Mouse (Mus musculus): ENCODE data around the gene Gsta2. TPM values are rescaled to one million over a fixed set of nuclear protein-coding genes. Genes with fewer than 3 reads are reported as not detected.
A peak's percentile ranks its signal among the peaks of the same experiment; 100 is the strongest.
"Not testable (repeated sequence)": the region's sequence is repeated elsewhere in the genome, so short reads cannot be mapped to it uniquely, and the experiment has no call there.

Gsta2 gene
- polyA plus RNA-seq, 1 experiment from 2014 or later, result 1.3 TPM

DNA sequence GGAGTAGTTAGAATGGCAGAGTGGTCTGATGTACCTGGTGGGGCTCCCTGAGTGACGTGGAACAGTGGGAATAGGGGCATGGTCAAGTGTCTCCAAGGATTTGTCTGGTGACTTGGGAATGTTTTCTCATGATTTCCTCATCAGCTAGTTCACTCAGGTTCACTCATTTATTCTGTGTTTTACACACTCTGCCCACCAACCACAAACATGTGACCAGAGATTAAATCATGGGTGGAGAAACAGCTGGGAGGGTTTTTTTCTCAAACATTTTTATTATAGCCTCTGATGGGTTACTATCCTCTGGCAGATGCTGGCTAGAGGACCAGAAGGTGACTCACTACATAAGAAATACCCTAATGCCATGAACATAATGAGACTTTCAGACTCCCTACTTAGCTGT is 57.4 kb downstream of the Gsta2 start:
- H3K4me2 ChIP-seq (ENCODE audit: low read depth, low read length), result no peak overlapping the region
- H3K27ac ChIP-seq (ENCODE audit: low read depth), result no peak overlapping the region
- H3K36me3 ChIP-seq (replicated peaks; ENCODE audit: insufficient read depth, low read length), result no peaks in the 10 kb centered on the region
- TF ChIP-seq EP300 (IDR thresholded peaks at IDR 0.05; ENCODE audit: low read depth) (no peak), CTCF (IDR thresholded peaks at IDR 0.05; ENCODE audit: low read depth) (no peak)
- no peak overlapping the region for H3K4me3 ChIP-seq (ENCODE audit: low read depth, low read length)
- H3K9me3 ChIP-seq (ENCODE audit: low read length), result no peaks in the 10 kb centered on the region
- no peak for ATAC-seq
- WGBS (ENCODE audit: insufficient replicate concordance), result 74% methylated on average over 1 of the region's 1 CpGs
- H3K4me1 ChIP-seq (ENCODE audit: insufficient read depth), result no peaks in the 10 kb centered on the region
- no peak for DNase-seq
- H3K27me3 ChIP-seq (ENCODE audit: insufficient read depth, low read length), result no peaks in the 10 kb centered on the region
- H3K9ac ChIP-seq (replicated peaks), result no peak overlapping the region

GRCm38 (mm10) chr9:78296089-78296488 is 59.5 kb downstream of the Gsta2 start:
- 9% methylated on average over 6 of the region's 6 CpGs for WGBS (ENCODE audit: insufficient replicate concordance)

DNA sequence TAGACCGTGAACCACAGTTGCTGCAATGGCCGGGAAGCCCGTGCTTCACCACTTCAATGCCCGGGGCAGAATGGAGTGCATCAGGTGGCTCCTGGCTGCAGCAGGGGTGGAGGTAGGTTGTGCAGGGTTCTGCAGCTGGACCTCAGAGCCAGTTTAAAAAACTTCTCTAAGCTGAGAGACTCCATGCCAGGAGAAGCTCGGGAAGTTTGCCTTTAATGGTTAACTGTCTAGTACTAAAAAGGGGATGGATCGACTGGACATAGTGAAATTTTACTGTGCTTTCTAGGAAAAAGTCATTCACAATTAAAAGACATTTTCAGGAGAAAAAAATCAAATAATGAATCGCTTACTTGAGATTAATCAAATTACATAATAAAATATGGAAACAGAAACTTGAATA is 60.8 kb downstream of the Gsta2 start:
- not testable (repeated sequence) for H3K4me1 ChIP-seq (ENCODE audit: insufficient read depth); H3K9me3 ChIP-seq (ENCODE audit: low read length); H3K36me3 ChIP-seq (replicated peaks; ENCODE audit: insufficient read depth, low read length); ATAC-seq; H3K27ac ChIP-seq (ENCODE audit: low read depth); H3K4me2 ChIP-seq (ENCODE audit: low read depth, low read length); DNase-seq; H3K4me3 ChIP-seq (ENCODE audit: low read depth, low read length); H3K27me3 ChIP-seq (ENCODE audit: insufficient read depth, low read length); H3K9ac ChIP-seq (replicated peaks)
- 56% methylated on average over 4 of the region's 7 CpGs for WGBS (ENCODE audit: insufficient replicate concordance)

More at GRCm38 (mm10) chr9:78296089-78296488, 59.5 kb downstream of the Gsta2 start:
- H3K9ac ChIP-seq (replicated peaks); H3K4me1 ChIP-seq (ENCODE audit: insufficient read depth); H3K27ac ChIP-seq (ENCODE audit: low read depth); H3K27me3 ChIP-seq (ENCODE audit: insufficient read depth, low read length); H3K9me3 ChIP-seq (ENCODE audit: low read length); H3K4me2 ChIP-seq (ENCODE audit: low read depth, low read length); H3K4me3 ChIP-seq (ENCODE audit: low read depth, low read length); H3K36me3 ChIP-seq (replicated peaks; ENCODE audit: insufficient read depth, low read length); ATAC-seq: not testable (repeated sequence)
- DNase-seq, result peak; percentile 65
- TF ChIP-seq CTCF (IDR thresholded peaks at IDR 0.05; ENCODE audit: low read depth), result peak; percentile 73

- DNase-seq; H3K27me3 ChIP-seq (ENCODE audit: insufficient read depth, low read length); H3K36me3 ChIP-seq (replicated peaks; ENCODE audit: insufficient read depth, low read length); H3K27ac ChIP-seq (ENCODE audit: low read depth); H3K9ac ChIP-seq (replicated peaks); ATAC-seq; H3K9me3 ChIP-seq (ENCODE audit: low read length); H3K4me2 ChIP-seq (ENCODE audit: low read depth, low read length); H3K4me3 ChIP-seq (ENCODE audit: low read depth, low read length); H3K4me1 ChIP-seq (ENCODE audit: insufficient read depth): not testable (repeated sequence)
- 71% methylated on average over 1 of the region's 1 CpGs for WGBS (ENCODE audit: insufficient replicate concordance)
Measured at GRCm38 (mm10) chr9:78293683-78294082, 61.9 kb downstream of the Gsta2 start.

DNA sequence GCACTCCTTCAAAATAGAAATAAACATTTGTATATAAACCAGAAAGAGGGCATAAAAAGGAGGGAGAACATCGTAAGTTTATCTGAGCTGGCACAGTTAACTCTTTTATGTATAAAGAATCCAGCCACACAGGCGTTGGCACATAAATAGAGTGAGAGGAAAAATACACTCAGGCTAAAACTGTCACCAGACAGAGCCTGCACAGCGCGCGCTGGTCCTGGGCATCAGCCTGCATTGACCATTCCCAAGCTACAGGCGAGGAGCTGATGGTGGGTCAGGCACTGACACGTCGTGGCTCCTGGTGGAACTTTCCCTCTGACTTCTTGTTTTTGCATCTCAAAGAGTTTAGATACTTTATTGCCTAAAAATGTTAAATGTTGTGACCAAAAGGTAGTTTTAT is 63.1 kb downstream of the Gsta2 start:
- H3K9me3 ChIP-seq (ENCODE audit: low read length); H3K4me1 ChIP-seq (ENCODE audit: insufficient read depth); H3K27me3 ChIP-seq (ENCODE audit: insufficient read depth, low read length); H3K4me3 ChIP-seq (ENCODE audit: low read depth, low read length); DNase-seq; ATAC-seq; H3K4me2 ChIP-seq (ENCODE audit: low read depth, low read length); H3K9ac ChIP-seq (replicated peaks); H3K27ac ChIP-seq (ENCODE audit: low read depth); H3K36me3 ChIP-seq (replicated peaks; ENCODE audit: insufficient read depth, low read length): not testable (repeated sequence)
- 77% methylated on average over 7 of the region's 8 CpGs for WGBS (ENCODE audit: insufficient replicate concordance)

DNA sequence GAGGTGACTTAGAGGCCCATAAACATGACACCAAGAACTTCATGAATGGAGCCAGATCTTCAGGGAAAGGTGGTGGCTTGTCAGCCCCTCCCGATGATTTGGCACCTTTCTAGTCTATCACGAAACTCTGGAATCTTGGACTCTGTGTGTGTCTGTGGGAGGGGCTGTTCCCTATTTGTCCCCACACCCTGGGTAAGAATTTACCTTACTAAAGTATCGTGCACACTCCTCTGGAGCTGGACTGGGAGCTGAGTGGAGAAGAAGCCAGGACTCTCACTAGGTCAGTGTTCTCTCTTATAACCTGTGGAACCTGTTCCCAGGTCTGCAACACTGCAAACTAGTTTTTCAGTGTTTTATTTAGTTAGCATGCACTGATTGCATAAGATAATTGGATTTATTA is 65.9 kb downstream of the Gsta2 start, which contains the start of gene Gm10639:
Gene Gm10639 (plus strand): TSS at position 201 of the 400 bp plus-strand sequence.
- ATAC-seq; H3K36me3 ChIP-seq (replicated peaks; ENCODE audit: insufficient read depth, low read length); H3K27ac ChIP-seq (ENCODE audit: low read depth); H3K9ac ChIP-seq (replicated peaks); H3K27me3 ChIP-seq (ENCODE audit: insufficient read depth, low read length); H3K4me3 ChIP-seq (ENCODE audit: low read depth, low read length); H3K4me2 ChIP-seq (ENCODE audit: low read depth, low read length); H3K9me3 ChIP-seq (ENCODE audit: low read length); H3K4me1 ChIP-seq (ENCODE audit: insufficient read depth); DNase-seq: not testable (repeated sequence)
- WGBS (ENCODE audit: insufficient replicate concordance), result 44% methylated on average over 2 of the region's 3 CpGs

DNA sequence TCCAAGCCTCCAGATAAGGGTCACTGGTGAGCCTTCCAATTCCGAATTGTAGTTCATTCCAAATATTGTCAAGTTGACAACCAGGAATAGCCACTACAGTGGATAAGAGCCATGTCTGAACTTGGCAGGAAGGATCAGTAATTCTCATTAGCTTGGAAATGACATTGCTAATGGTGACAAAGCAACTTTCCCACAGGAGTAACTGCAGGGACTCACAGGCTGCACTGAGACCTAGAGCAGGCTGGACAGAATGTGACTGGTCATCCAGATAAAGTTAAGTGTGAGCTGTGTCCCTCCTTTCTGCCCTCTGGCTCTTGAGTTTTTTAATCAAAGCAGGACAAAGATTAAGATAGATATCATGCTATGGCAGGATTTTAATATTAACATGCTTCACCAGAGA is 66.5 kb downstream of the Gsta2 start:
- not testable (repeated sequence) for H3K4me3 ChIP-seq (ENCODE audit: low read depth, low read length); ATAC-seq; DNase-seq; H3K36me3 ChIP-seq (replicated peaks; ENCODE audit: insufficient read depth, low read length); H3K27me3 ChIP-seq (ENCODE audit: insufficient read depth, low read length); H3K9ac ChIP-seq (replicated peaks); H3K4me2 ChIP-seq (ENCODE audit: low read depth, low read length); H3K27ac ChIP-seq (ENCODE audit: low read depth); H3K4me1 ChIP-seq (ENCODE audit: insufficient read depth); H3K9me3 ChIP-seq (ENCODE audit: low read length)
- WGBS (ENCODE audit: insufficient replicate concordance), result 67% methylated on average over 1 of the region's 1 CpGs

DNA sequence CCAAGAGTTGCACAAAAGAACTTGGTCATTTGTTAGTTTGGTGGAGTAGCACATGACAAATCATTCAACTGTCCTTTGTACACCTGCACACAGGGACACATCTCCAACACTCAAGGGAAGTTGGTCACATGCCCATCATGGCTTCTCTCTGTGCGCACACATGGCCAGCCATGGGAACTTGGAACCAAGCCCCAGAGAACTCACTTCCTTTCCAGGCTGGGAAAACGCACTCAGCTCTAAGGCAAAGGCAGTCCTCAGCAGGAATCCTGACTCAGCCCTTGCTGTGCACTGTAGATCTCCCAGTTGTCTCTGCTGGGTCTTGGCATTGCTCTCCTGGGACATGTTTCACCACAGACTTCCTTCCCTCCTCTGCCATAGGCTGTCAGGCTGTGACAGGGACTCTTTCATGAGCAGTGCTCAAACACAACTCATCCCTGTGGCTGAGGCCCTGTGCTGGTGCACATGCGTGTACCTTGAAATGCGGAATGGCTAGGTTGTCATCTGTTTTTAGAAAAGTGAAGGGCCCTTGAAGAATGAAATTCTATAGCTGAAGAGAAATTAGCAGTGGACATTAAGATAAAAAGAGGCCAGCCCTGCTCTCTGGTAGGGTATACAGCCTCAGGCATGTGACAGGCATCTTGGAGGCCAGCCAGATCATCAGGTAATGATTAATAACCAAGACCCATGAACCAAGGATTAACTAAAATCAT is 73.4 kb downstream of the Gsta2 start:
- not testable (repeated sequence) for H3K27ac ChIP-seq (ENCODE audit: low read depth)
- ATAC-seq, result peak; percentile 92

More for the DNA sequence above, 73.4 kb downstream of the Gsta2 start:
- WGBS (ENCODE audit: insufficient replicate concordance), result 77% methylated on average over 4 of the region's 4 CpGs
- H3K4me3 ChIP-seq (ENCODE audit: low read depth, low read length); H3K36me3 ChIP-seq (replicated peaks; ENCODE audit: insufficient read depth, low read length); H3K9me3 ChIP-seq (ENCODE audit: low read length); H3K4me1 ChIP-seq (ENCODE audit: insufficient read depth); H3K4me2 ChIP-seq (ENCODE audit: low read depth, low read length); H3K9ac ChIP-seq (replicated peaks); H3K27me3 ChIP-seq (ENCODE audit: insufficient read depth, low read length): not testable (repeated sequence)
- peak; percentile 38 for DNase-seq

Data from liver, postnatal 0 days (tissue).